Mouse (Mus musculus): Measurements from ENCODE around the gene Rgl3.

Gene Rgl3

GRCm38 (mm10) chr9:21947540-21948130 lies 41.6 kb downstream of the Rgl3 start:
- DNase-seq: no peak

DNA sequence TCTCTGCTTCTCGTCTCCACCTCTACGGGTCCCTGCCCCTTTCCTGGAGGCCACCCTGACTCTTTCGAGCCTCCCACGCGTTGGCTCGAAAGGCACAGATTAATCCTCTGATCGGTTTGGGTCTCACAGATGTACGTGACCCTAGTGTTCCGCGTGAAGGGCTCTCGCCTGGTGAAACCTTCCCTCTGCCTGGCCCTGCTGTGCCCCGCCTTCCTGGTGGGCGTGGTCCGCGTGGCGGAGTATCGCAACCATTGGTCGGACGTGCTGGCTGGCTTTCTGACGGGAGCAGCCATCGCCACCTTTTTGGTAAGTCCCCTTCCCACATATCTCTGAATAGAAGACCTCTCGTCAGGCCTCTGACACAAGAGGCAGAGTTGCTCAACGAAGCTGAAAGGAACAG lies 45.0 kb downstream of the Rgl3 start:
- DNase-seq: no peak

- DNase-seq: no peak
Measured at GRCm38 (mm10) chr9:21943638-21944037, 45.6 kb downstream of the Rgl3 start.

DNA sequence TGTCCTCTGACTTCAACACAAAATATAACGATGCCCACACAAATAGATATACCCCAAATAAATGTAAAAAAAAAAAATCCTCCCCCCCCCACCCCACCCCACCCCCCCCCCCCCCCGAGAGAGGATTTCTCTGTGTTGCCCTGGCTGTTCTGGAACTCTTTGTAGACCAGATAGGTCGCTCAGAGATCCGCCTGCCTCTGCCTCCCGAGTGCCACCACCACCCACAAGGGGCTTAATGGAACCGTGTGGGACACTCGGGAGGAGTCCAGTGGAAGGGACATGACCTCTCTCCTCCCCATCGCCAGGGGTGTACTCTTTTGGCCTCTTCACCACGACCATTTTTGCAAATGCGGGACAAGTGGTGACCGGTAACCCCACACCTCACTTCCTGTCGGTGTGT lies 46.2 kb downstream of the Rgl3 start:
- DNase-seq: no peak

GRCm38 (mm10) chr9:21938234-21938855 lies 50.9 kb downstream of the Rgl3 start:
- DNase-seq: no peak

GRCm38 (mm10) chr9:21937711-21938175 lies 51.5 kb downstream of the Rgl3 start:
- no peak for DNase-seq

DNA sequence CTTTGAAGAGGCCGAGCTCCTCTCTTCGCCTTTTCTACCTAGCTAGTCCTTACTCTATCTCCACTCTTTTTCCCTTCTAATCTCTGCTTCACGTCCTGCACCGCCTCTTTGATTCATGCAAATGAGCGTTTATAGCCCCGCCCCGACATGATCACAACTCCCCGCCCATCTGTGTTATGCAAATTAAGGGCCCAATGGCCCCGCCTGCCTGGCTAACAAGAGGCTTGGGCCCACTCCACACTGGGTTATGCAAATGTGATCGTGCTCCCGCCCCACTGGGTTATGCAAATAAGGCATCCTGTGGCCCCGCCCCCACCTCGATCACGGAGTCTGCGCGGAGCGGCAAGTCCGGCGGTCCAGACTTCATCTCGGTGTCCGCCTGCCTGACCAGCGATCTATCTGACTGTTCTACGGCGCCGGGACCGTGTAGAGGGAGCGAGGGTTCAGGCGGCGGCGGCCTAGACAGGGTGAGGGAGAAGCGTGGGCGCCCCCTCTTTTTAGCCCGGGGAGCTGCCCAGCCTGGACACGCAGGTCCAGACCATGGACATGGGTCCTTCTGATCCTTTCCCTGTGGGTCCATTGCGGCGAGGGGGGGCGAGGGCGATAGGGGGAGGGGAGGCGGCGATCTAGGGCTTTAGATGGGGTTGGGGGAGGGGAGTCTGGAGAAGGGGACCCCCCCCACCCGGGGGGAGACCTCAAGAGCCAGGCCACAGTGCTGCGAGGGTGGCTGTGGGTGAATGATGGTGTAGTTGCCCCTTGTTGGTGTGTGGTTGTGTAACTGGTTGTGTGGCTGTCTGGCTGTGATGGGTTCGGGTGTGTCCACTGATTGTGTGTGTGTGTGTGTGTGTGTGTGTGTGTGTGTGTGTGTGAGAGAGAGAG lies 52.3 kb downstream of the Rgl3 start, which contains the start of gene Plppr2:
Plppr2 (plus strand) TSS at position 342 of the 879 bp plus-strand sequence.
- DNase-seq: peak; percentile 97

DNA sequence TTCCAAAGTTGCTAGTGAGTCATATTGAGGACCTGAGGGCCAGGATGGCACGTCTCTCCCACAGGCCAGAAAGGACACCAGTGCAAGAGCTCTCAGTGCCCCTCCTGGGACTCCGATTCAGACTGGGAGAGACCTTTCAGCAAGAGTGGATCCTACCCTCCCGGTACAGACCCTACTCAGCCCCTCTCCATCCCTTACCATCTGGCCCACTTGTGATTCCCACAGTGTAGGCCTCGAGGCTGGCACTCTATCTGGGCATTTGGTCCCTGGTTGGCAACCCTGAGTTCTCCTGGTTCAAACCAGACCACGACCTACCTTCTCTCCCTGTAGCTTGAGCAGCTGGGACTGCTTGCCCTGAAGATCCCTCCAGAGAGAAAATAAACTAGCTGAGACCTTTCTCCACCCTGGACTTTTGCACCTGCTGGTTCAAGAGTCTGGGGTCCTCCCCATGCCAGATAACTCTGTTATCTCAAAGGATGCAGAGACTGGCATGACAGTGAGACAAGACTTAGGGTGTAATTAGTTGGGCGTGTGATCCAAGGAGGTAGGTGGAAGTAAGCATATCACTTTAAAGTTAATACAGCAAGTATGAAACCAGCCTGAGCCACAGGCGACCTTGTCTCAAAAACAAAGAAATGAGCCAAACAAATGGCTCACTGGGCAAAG lies 53.6 kb downstream of the Rgl3 start:
- no peak for DNase-seq

DNA sequence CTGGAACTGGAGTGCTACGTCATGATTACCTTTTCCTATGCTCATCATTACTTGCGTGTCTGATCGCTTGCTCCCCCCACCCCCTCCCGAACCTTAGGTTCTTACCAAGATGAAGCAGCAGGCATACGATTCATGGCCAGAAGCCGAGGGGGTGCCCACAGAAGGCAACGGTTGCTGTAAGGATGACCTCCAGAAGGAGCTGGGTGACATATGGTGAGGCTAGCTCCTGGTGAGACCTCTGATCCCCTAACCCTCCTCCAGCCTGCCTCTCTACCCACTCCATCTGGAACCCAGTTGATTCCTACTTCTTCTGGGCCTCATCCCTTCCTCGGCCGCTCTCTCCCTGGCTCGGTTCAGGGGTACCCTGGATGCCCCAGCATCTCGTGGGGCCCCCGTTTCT lies 55.2 kb downstream of the Rgl3 start:
- DNase-seq: no peak

DNA sequence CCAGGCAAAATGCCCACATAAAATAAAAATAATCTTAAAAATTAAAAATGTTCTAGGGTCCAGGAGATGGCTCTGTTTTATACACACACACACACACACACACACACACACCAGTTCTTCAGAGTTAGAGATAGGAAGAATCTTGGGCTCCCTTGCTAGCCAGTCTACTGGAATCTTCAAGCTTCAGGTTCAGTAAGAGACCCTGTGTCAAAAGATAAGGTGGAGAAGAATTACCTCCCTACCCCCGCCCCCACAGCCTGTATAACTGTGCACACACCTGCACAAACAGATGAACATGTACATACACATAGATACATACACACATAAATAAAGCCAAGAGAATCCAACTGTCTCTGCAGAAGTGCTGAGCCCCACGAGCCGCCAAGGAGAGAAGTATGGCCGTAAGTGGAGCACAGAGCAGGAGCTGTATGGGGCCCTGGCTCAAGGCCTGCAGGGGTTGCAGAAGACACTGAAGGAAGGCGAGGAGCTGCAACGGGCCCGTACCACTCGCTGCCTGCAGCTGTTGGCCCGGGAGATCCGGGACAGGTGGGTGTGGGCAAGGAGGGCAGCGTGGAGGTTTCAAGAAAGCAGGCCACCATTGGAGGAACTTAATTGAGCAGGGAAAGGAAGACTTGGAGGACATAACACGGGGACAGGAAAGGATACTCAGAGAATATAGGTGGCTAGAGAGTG lies 56.7 kb downstream of the Rgl3 start:
- DNase-seq: no peak

DNA sequence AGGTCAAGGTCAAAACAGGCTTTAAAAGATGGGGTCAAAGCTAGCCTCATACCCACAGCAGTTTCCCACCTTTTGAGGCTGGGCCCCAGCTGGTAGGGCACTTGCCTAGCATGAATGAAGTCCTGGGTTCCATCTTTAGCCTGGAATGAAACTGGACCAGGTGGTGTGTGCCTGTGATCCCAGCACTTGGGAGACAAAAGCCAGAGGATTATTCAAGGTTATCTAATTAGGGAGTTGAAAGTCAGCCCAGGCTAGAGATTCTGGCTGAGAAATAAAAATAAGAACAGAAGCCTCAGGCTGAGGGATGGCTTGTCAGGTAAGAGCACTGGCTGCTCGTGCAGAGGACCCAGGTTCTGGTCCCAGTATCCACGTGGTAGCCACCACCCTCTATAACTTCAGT lies 57.2 kb downstream of the Rgl3 start:
- DNase-seq: no peak

DNA sequence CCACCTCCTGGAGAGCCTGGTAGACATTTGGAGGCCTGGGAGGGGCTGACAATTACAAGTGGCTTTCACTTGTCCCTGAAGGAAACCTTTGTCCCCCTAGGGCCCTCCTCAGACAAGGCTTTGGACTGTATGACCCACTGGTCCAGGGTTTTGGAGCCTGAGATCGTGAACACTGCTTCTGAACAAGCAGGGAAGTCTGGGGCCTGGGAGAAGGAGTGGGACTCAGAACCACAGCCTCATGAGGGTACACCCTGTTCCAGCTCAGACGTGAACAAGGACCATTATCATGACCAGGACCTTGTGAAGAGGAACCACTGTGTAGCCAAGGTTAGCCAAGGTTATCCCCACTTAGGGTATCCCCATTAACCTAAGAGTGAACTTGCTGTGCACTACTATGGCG lies 60.0 kb downstream of the Rgl3 start:
- DNase-seq: no peak

- DNase-seq: peak; percentile 92
Measured at GRCm38 (mm10) chr9:21927208-21927753, 62.0 kb downstream of the Rgl3 start, which contains the start of the genes Ccdc159 and Tmem205. TSS of gene Ccdc159 (plus strand) at chr9:21927471. TSS of gene Tmem205 (minus strand) at chr9:21927556.

GRCm38 (mm10) chr9:21926784-21927183 lies 62.5 kb downstream of the Rgl3 start:
- no peak for DNase-seq

DNA sequence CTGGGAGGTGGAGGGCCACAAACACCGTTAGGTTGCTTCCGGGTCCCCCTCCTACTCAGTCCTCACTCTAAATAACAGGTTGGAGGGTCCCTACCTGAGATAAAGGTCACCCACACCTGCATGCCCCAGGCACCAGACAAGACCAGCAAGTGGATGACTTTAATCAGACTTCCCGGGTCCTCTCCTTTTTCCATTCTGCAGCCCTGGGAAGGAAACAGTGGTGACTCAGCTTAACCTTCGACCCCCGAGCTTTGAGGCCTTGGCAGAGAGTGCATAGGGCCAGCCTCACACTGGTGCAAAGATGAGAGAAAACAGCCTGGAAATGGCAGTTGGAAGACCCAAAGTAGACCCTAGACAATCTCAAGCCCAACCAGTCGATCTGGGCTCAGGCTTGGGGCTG lies 63.1 kb downstream of the Rgl3 start:
- DNase-seq: no peak

GRCm38 (mm10) chr9:21925506-21925905 lies 63.7 kb downstream of the Rgl3 start:
- no peak for DNase-seq

DNA sequence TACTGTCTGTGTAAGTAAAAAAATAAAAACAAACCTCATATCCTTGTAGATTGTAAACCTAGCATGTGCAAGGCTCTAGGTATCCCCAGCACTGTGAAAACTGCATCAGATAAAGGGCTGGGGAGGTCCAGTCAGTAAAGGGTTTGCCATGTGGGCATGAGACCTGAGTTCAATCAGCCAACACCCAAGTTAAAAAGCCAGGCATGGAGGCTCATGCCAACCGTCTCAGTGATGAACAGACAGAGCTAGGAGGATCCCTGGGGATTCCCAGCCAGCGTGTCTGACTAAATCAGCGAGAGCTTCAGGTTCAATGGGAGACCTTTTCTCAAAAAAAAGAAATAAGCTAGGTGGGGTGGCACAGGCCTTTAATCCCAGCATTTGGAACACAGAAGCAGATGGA lies 64.2 kb downstream of the Rgl3 start:
- no peak for DNase-seq

GRCm38 (mm10) chr9:21924099-21924493 lies 65.2 kb downstream of the Rgl3 start:
- no peak for DNase-seq

GRCm38 (mm10) chr9:21923490-21924098 lies 65.7 kb downstream of the Rgl3 start:
- no peak for DNase-seq

- DNase-seq: no peak
Measured at GRCm38 (mm10) chr9:21923036-21923435, 66.2 kb downstream of the Rgl3 start.

Measured in right cerebral cortex, postnatal 25 days (tissue).